Mouse (Mus musculus): ENCODE results near the gene Gm49776. TPM values are rescaled to one million over a fixed set of nuclear protein-coding genes. Genes with fewer than 3 reads are reported as not detected.
A peak's percentile ranks its signal among the peaks of the same experiment; 100 is the strongest.

The Gm49776 gene
- total and polyA plus RNA-seq, 3 experiments, result not detected

DNA sequence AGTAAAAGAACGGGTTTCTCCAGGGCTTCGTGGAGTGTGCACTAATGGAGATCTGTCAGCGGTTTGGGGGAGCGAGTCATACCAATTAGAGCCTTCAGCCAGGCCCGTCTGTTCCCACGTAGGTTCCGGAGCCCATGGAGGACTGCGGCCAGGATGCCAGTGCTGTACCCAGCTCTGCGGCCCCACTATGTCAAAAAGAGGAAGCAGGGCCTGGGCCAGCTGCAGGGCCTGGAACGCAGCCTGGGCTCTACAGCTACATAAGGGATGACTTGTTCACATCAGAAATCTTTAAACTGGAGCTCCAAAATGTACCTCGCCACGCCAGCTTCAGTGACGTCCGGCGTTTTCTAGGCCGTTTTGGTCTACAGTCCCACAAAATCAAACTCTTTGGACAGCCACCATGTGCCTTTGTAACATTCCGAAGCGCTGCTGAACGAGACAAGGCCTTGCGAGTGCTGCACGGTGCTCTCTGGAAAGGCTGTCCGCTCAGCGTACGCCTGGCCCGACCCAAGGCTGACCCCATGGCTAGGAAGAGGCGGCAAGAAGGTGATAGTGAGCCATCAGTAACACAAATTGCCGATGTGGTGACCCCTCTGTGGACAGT is 8.7 kb downstream of the Gm49776 start:
- ATAC-seq (ENCODE audit: extremely low read depth, insufficient number of reproducible peaks, low FRiP score, poor library complexity, severe bottlenecking) (peak; percentile 42; the same call in 1 of the 2 replicates), DNase-seq (ENCODE audit: low spot score) (peak; percentile 81)
- H3K27me3 ChIP-seq (ENCODE audit: insufficient read depth, low read length), result no peaks in the 10 kb centered on the region
- no peak for TF ChIP-seq CTCF (IDR thresholded peaks at IDR 0.05; ENCODE audit: low read depth, low read length)
- H3K36me3 ChIP-seq (replicated peaks), result peaks cover 81% of the 10 kb centered on the region
- H3K4me1 ChIP-seq (ENCODE audit: insufficient read depth, low read depth, low read length), result peaks cover 76% of the 10 kb centered on the region
- H3K4me3 ChIP-seq (ENCODE audit: low read depth, low read length), result peak overlapping the region; percentile 95
- no peaks in the 10 kb centered on the region for H3K9me3 ChIP-seq (replicated peaks)

DNA sequence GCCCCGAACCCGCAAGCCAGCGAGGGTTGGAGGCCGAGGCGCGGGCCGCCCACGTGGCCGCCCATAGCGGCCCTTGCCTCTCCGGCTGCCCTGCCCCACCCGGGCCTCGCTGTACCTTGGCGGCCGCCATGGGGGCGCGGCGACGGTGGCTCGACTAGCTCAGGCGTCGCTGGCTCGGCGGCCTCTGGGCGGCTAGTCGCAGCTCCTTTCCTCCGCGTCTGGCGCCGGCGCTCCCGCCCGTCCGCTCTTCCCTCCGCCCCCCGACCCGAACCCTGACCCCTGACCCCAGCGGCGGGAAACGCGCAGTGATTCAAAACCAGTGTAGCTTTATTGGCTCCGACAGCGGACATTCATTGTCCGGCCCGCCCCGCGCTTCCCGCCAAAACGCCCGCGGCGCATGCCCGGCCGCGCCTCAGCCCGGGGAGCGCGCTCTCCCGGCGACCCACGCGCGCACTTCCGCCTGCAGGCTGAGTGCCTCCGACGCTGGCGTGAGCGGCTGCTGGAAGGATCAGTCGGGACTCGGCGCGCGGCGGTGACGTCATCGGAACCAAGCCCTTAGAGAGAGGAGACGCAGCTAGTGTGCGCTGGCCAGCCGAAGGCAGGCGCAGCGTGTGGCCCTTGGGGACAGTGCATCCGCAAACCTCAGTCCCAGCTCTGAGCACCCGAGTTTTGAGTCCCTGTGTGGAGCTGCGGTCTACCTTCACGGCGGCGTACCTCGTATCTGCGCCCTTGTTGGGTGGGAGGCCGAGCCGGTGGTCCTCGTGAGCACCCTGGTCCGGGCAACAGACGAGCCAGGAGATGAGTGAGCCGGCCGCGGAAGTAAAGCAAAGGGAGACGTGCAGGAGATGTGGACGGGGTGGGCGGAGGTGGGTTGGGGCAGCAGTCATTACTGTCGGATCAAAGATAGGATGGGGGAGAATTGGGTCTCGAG is 9.4 kb downstream of the Gm49776 start, which contains the start of the genes Trmt2a and Ranbp1:
Gene Trmt2a (plus strand): TSS at position 247 of the 931 bp plus-strand sequence.
Gene Ranbp1 (minus strand): TSS at position 300 of the 931 bp plus-strand sequence.
- peak within 1 kb of the TSS; percentile 95 for H3K4me3 ChIP-seq (ENCODE audit: low read depth, low read length)
- peaks cover 70% of the 10 kb centered on the region for H3K4me1 ChIP-seq (ENCODE audit: insufficient read depth, low read depth, low read length)
- ATAC-seq (ENCODE audit: extremely low read depth, insufficient number of reproducible peaks, low FRiP score, poor library complexity, severe bottlenecking), result peak; percentile 78
- no peaks in the 10 kb centered on the region for H3K27me3 ChIP-seq (ENCODE audit: insufficient read depth, low read length)
- TF ChIP-seq CTCF (IDR thresholded peaks at IDR 0.05; ENCODE audit: low read depth, low read length), result no peak
- TF ChIP-seq GATA2 (IDR thresholded peaks at IDR 0.05; ENCODE audit: borderline replicate concordance, low read depth, low read length), result no peak
- TF ChIP-seq POLR2AphosphoS5 (IDR thresholded peaks at IDR 0.05; ENCODE audit: insufficient replicate concordance, low read depth, low read length), result no peak
- no peak for TF ChIP-seq TAL1 (conservative IDR thresholded peaks at IDR 0.05; ENCODE audit: low read depth, low read length)
- TF ChIP-seq GATA1 (IDR thresholded peaks at IDR 0.05; ENCODE audit: borderline replicate concordance, low read length), result no peak
- no peaks in the 10 kb centered on the region for H3K9me3 ChIP-seq (replicated peaks)
- peak; percentile 93 for DNase-seq (ENCODE audit: low spot score)
- peaks cover 81% of the 10 kb centered on the region for H3K36me3 ChIP-seq (replicated peaks)

- H3K9me3 ChIP-seq (replicated peaks), result no peaks in the 10 kb centered on the region
- H3K36me3 ChIP-seq (replicated peaks), result peaks cover 81% of the 10 kb centered on the region
- DNase-seq (ENCODE audit: low spot score) (peak; percentile 46), ATAC-seq (ENCODE audit: extremely low read depth, insufficient number of reproducible peaks, low FRiP score, poor library complexity, severe bottlenecking) (no peak)
- peak overlapping the region; percentile 95 for H3K4me3 ChIP-seq (ENCODE audit: low read depth, low read length)
- H3K27me3 ChIP-seq (ENCODE audit: insufficient read depth, low read length), result no peaks in the 10 kb centered on the region
- TF ChIP-seq GATA1 (IDR thresholded peaks at IDR 0.05; ENCODE audit: borderline replicate concordance, low read length) (no peak), POLR2AphosphoS5 (IDR thresholded peaks at IDR 0.05; ENCODE audit: insufficient replicate concordance, low read depth, low read length) (no peak), GATA2 (IDR thresholded peaks at IDR 0.05; ENCODE audit: borderline replicate concordance, low read depth, low read length) (no peak), CTCF (IDR thresholded peaks at IDR 0.05; ENCODE audit: low read depth, low read length) (no peak), TAL1 (conservative IDR thresholded peaks at IDR 0.05; ENCODE audit: low read depth, low read length) (no peak)
- H3K4me1 ChIP-seq (ENCODE audit: insufficient read depth, low read depth, low read length), result peaks cover 71% of the 10 kb centered on the region
These were observed 10.4 kb downstream of the Gm49776 start for GRCm38 (mm10) chr16:18247521-18248399.

GRCm38 (mm10) chr16:18241581-18241980 is 16.5 kb downstream of the Gm49776 start:
- TF ChIP-seq TAL1 (conservative IDR thresholded peaks at IDR 0.05; ENCODE audit: low read depth, low read length) (no peak), GATA2 (IDR thresholded peaks at IDR 0.05; ENCODE audit: borderline replicate concordance, low read depth, low read length) (no peak), POLR2AphosphoS5 (IDR thresholded peaks at IDR 0.05; ENCODE audit: insufficient replicate concordance, low read depth, low read length) (no peak), CTCF (IDR thresholded peaks at IDR 0.05; ENCODE audit: low read depth, low read length) (no peak), GATA1 (IDR thresholded peaks at IDR 0.05; ENCODE audit: borderline replicate concordance, low read length) (no peak)
- H3K9me3 ChIP-seq (replicated peaks), result no peaks in the 10 kb centered on the region
- no peak for DNase-seq (ENCODE audit: low spot score)
- no peak for ATAC-seq (ENCODE audit: extremely low read depth, insufficient number of reproducible peaks, low FRiP score, poor library complexity, severe bottlenecking)
- peaks cover 41% of the 10 kb centered on the region for H3K4me1 ChIP-seq (ENCODE audit: insufficient read depth, low read depth, low read length)
- H3K4me3 ChIP-seq (ENCODE audit: low read depth, low read length), result no peak overlapping the region
- H3K36me3 ChIP-seq (replicated peaks), result peaks cover 98% of the 10 kb centered on the region
- peaks cover under 1% of the 10 kb centered on the region; the same call in 1 of the 2 replicates for H3K27me3 ChIP-seq (ENCODE audit: insufficient read depth, low read length)

GRCm38 (mm10) chr16:18236676-18237501 is 21.2 kb downstream of the Gm49776 start:
- Histone ChIP-seq H3K4me3 (ENCODE audit: low read depth, low read length) (no peak overlapping the region), H3K4me1 (ENCODE audit: insufficient read depth, low read depth, low read length) (peaks cover 25% of the 10 kb centered on the region), H3K27me3 (ENCODE audit: insufficient read depth, low read length) (peaks cover 35% of the 10 kb centered on the region), H3K9me3 (replicated peaks) (no peaks in the 10 kb centered on the region), H3K36me3 (replicated peaks) (peaks cover 64% of the 10 kb centered on the region)
- ATAC-seq (ENCODE audit: extremely low read depth, insufficient number of reproducible peaks, low FRiP score, poor library complexity, severe bottlenecking) (no peak), DNase-seq (ENCODE audit: low spot score) (no peak)
- TF ChIP-seq POLR2AphosphoS5 (IDR thresholded peaks at IDR 0.05; ENCODE audit: insufficient replicate concordance, low read depth, low read length), result 0 out of 2 replicates have a peak, but pooled peaks have one; percentile 38
- TF ChIP-seq GATA2 (IDR thresholded peaks at IDR 0.05; ENCODE audit: borderline replicate concordance, low read depth, low read length), result no peak

All from G1E (cell line).